Mouse (Mus musculus): Measurements from ENCODE around the gene Baiap2l1. TPM values are rescaled to one million over a fixed set of nuclear protein-coding genes. Genes with fewer than 3 reads are reported as not detected.
A peak's percentile ranks its signal among the peaks of the same experiment; 100 is the strongest.

The Baiap2l1 gene
- polyA plus RNA-seq, 2 experiments: 7.4 to 9.2 TPM

- no peaks in the 10 kb centered on the region for H3K36me3 ChIP-seq (ENCODE audit: control insufficient read depth, insufficient read depth, low read length)
- no peak overlapping the region for H3K27ac ChIP-seq (replicated peaks; ENCODE audit: low read depth, low read length)
- H3K4me2 ChIP-seq (replicated peaks; ENCODE audit: low read depth, low read length, severe bottlenecking): no peak overlapping the region
- WGBS: 84% methylated on average over 11 of the region's 11 CpGs
- H3K9ac ChIP-seq (ENCODE audit: low read depth, low read length, severe bottlenecking): no peak overlapping the region
- no peak overlapping the region for H3K4me3 ChIP-seq (replicated peaks; ENCODE audit: low read length)
- no peaks in the 10 kb centered on the region for H3K4me1 ChIP-seq (ENCODE audit: control insufficient read depth, insufficient read depth, low read length)
- TF ChIP-seq POLR2A (IDR thresholded peaks at IDR 0.05; ENCODE audit: borderline replicate concordance, extremely low read depth, insufficient read depth, insufficient read length): no peak
- DNase-seq (ENCODE audit: low spot score) (no peak), ATAC-seq (ENCODE audit: low FRiP score, low read depth) (no peak)
- no peaks in the 10 kb centered on the region for H3K27me3 ChIP-seq (ENCODE audit: control insufficient read depth, insufficient read depth, low read length)
- H3K9me3 ChIP-seq (ENCODE audit: control insufficient read depth, low read length): no peaks in the 10 kb centered on the region
These were observed 23.9 kb downstream of the Baiap2l1 start for GRCm38 (mm10) chr5:144334010-144334409.

GRCm38 (mm10) chr5:144322717-144323116, 35.2 kb downstream of the Baiap2l1 start:
- WGBS: 91% methylated on average over 3 of the region's 3 CpGs
- no peak for TF ChIP-seq POLR2A (IDR thresholded peaks at IDR 0.05; ENCODE audit: borderline replicate concordance, extremely low read depth, insufficient read depth, insufficient read length)

GRCm38 (mm10) chr5:144321681-144322080, 36.2 kb downstream of the Baiap2l1 start:
- ATAC-seq (ENCODE audit: low FRiP score, low read depth) (no peak), DNase-seq (ENCODE audit: low spot score) (no peak)
- Histone ChIP-seq H3K4me3 (replicated peaks; ENCODE audit: low read length) (no peak overlapping the region), H3K27me3 (ENCODE audit: control insufficient read depth, insufficient read depth, low read length) (no peaks in the 10 kb centered on the region), H3K27ac (replicated peaks; ENCODE audit: low read depth, low read length) (no peak overlapping the region), H3K36me3 (ENCODE audit: control insufficient read depth, insufficient read depth, low read length) (no peaks in the 10 kb centered on the region), H3K9ac (ENCODE audit: low read depth, low read length, severe bottlenecking) (no peak overlapping the region), H3K9me3 (ENCODE audit: control insufficient read depth, low read length) (no peaks in the 10 kb centered on the region), H3K4me2 (replicated peaks; ENCODE audit: low read depth, low read length, severe bottlenecking) (no peak overlapping the region), H3K4me1 (ENCODE audit: control insufficient read depth, insufficient read depth, low read length) (peaks cover 10% of the 10 kb centered on the region; the same call in 1 of the 2 replicates)
- WGBS: 44% methylated on average over 7 of the region's 7 CpGs
- no peak for TF ChIP-seq POLR2A (IDR thresholded peaks at IDR 0.05; ENCODE audit: borderline replicate concordance, extremely low read depth, insufficient read depth, insufficient read length)

More at GRCm38 (mm10) chr5:144322717-144323116, 35.2 kb downstream of the Baiap2l1 start:
- Histone ChIP-seq H3K27me3 (ENCODE audit: control insufficient read depth, insufficient read depth, low read length) (no peaks in the 10 kb centered on the region), H3K36me3 (ENCODE audit: control insufficient read depth, insufficient read depth, low read length) (no peaks in the 10 kb centered on the region), H3K4me3 (replicated peaks; ENCODE audit: low read length) (no peak overlapping the region), H3K9ac (ENCODE audit: low read depth, low read length, severe bottlenecking) (no peak overlapping the region), H3K4me1 (ENCODE audit: control insufficient read depth, insufficient read depth, low read length) (0 out of 2 replicates have a peak, but pooled peaks cover 5% of the 10 kb centered on the region), H3K27ac (replicated peaks; ENCODE audit: low read depth, low read length) (no peak overlapping the region), H3K4me2 (replicated peaks; ENCODE audit: low read depth, low read length, severe bottlenecking) (no peak overlapping the region), H3K9me3 (ENCODE audit: control insufficient read depth, low read length) (no peaks in the 10 kb centered on the region)
- DNase-seq (ENCODE audit: low spot score) (no peak), ATAC-seq (ENCODE audit: low FRiP score, low read depth) (no peak)

- Histone ChIP-seq H3K27me3 (ENCODE audit: control insufficient read depth, insufficient read depth, low read length) (no peaks in the 10 kb centered on the region), H3K9ac (ENCODE audit: low read depth, low read length, severe bottlenecking) (no peak overlapping the region), H3K36me3 (ENCODE audit: control insufficient read depth, insufficient read depth, low read length) (no peaks in the 10 kb centered on the region), H3K4me3 (replicated peaks; ENCODE audit: low read length) (no peak overlapping the region), H3K27ac (replicated peaks; ENCODE audit: low read depth, low read length) (peak overlapping the region; percentile 26), H3K9me3 (ENCODE audit: control insufficient read depth, low read length) (no peaks in the 10 kb centered on the region), H3K4me2 (replicated peaks; ENCODE audit: low read depth, low read length, severe bottlenecking) (no peak overlapping the region), H3K4me1 (ENCODE audit: control insufficient read depth, insufficient read depth, low read length) (peaks cover 15% of the 10 kb centered on the region)
- DNase-seq (ENCODE audit: low spot score) (no peak), ATAC-seq (ENCODE audit: low FRiP score, low read depth) (no peak; the same call in 1 of the 2 replicates)
- no peak for TF ChIP-seq POLR2A (IDR thresholded peaks at IDR 0.05; ENCODE audit: borderline replicate concordance, extremely low read depth, insufficient read depth, insufficient read length)
- WGBS: 35% methylated on average over 6 of the region's 6 CpGs
These were observed 39.6 kb downstream of the Baiap2l1 start for GRCm38 (mm10) chr5:144318286-144318685.

DNA sequence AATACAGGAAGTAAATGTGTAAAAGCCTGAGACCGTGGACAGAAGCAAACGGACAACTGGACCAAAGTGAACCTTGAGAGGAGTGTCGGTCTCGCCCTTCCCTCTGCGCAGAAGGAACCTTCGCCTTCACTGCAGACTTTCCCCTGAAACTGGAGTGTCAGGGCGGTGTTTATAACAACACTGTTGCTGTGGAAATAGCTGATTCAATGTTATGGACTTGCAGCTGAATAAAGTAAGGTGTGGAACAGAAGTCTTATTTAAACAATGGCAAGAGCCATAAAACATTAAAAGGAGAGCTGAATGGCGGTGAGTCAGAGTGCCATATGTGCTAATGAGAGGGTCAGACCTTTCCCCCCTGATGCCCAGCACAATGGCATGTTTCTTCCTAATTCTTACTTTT, 40.5 kb downstream of the Baiap2l1 start:
- no peaks in the 10 kb centered on the region for H3K27me3 ChIP-seq (ENCODE audit: control insufficient read depth, insufficient read depth, low read length)
- H3K9ac ChIP-seq (ENCODE audit: low read depth, low read length, severe bottlenecking): no peak overlapping the region
- no peak for ATAC-seq (ENCODE audit: low FRiP score, low read depth)
- no peak for TF ChIP-seq POLR2A (IDR thresholded peaks at IDR 0.05; ENCODE audit: borderline replicate concordance, extremely low read depth, insufficient read depth, insufficient read length)
- no peak for DNase-seq (ENCODE audit: low spot score)
- 79% methylated on average over 8 of the region's 8 CpGs for WGBS
- peaks cover 16% of the 10 kb centered on the region for H3K4me1 ChIP-seq (ENCODE audit: control insufficient read depth, insufficient read depth, low read length)
- H3K4me2 ChIP-seq (replicated peaks; ENCODE audit: low read depth, low read length, severe bottlenecking): no peak overlapping the region
- no peak overlapping the region for H3K27ac ChIP-seq (replicated peaks; ENCODE audit: low read depth, low read length)
- H3K36me3 ChIP-seq (ENCODE audit: control insufficient read depth, insufficient read depth, low read length): no peaks in the 10 kb centered on the region
- H3K9me3 ChIP-seq (ENCODE audit: control insufficient read depth, low read length): no peaks in the 10 kb centered on the region
- H3K4me3 ChIP-seq (replicated peaks; ENCODE audit: low read length): no peak overlapping the region

- Histone ChIP-seq H3K4me1 (ENCODE audit: control insufficient read depth, insufficient read depth, low read length) (peaks cover 13% of the 10 kb centered on the region), H3K36me3 (ENCODE audit: control insufficient read depth, insufficient read depth, low read length) (no peaks in the 10 kb centered on the region), H3K4me2 (replicated peaks; ENCODE audit: low read depth, low read length, severe bottlenecking) (no peak overlapping the region), H3K9ac (ENCODE audit: low read depth, low read length, severe bottlenecking) (no peak overlapping the region), H3K27ac (replicated peaks; ENCODE audit: low read depth, low read length) (no peak overlapping the region), H3K4me3 (replicated peaks; ENCODE audit: low read length) (no peak overlapping the region), H3K27me3 (ENCODE audit: control insufficient read depth, insufficient read depth, low read length) (no peaks in the 10 kb centered on the region), H3K9me3 (ENCODE audit: control insufficient read depth, low read length) (no peaks in the 10 kb centered on the region)
- no peak for TF ChIP-seq POLR2A (IDR thresholded peaks at IDR 0.05; ENCODE audit: borderline replicate concordance, extremely low read depth, insufficient read depth, insufficient read length)
- DNase-seq (ENCODE audit: low spot score): no peak
- 74% methylated on average over 3 of the region's 3 CpGs for WGBS
- ATAC-seq (ENCODE audit: low FRiP score, low read depth): no peak
These were observed 41.5 kb downstream of the Baiap2l1 start for GRCm38 (mm10) chr5:144316442-144316841.

Measured in limb, embryonic 14.5 days (tissue).